Mouse (Mus musculus) midbrain, embryonic 16.5 days (tissue): ENCODE measurements around the gene Gm7271. TPM values are rescaled to one million over a fixed set of nuclear protein-coding genes. Genes with fewer than 3 reads are reported as not detected.
A peak's percentile ranks its signal among the peaks of the same experiment; 100 is the strongest.

Experiments used
- ATAC-seq: fragments of 200-750 bp; cut with Nextera tagmentation; 2 replicates; pipeline ENCODE4 v1.8.0; 2017; ENCODE audit warnings: moderate TSS enrichment
- H3K27ac ChIP-seq: fragments of 300-500 bp; sonication (generic); 2 replicates; pipeline ENCODE4 v1.5.1; 2014; ENCODE audit warnings: mild to moderate bottlenecking, low read length, mixed read lengths
- H3K27me3 ChIP-seq: fragments of 300-500 bp; sonication (generic); 2 replicates; pipeline ENCODE4 v1.6.1; 2014; ENCODE audit warnings: low read depth, low read length, mixed read lengths; ENCODE audit not compliant: control insufficient read depth, insufficient read depth
- H3K36me3 ChIP-seq: fragments of 300-500 bp; sonication (generic); 2 replicates; pipeline ENCODE4 v1.6.1; 2014; ENCODE audit warnings: mild to moderate bottlenecking, low read length, moderate library complexity, mixed read lengths; ENCODE audit not compliant: control insufficient read depth, insufficient read depth
- H3K4me1 ChIP-seq: fragments of 300-500 bp; sonication (generic); 2 replicates; pipeline ENCODE4 v1.6.1; 2014; ENCODE audit warnings: mild to moderate bottlenecking, low read length, mixed read lengths; ENCODE audit not compliant: control insufficient read depth, insufficient read depth
- H3K4me2 ChIP-seq: fragments of 300-500 bp; sonication (generic); 2 replicates; pipeline ENCODE4 v1.6.1; 2014; ENCODE audit warnings: mild to moderate bottlenecking, low read length, mixed read lengths
- H3K4me3 ChIP-seq: fragments of 300-500 bp; sonication (generic); 2 replicates; pipeline ENCODE4 v1.5.1; 2014; ENCODE audit warnings: low read depth, mild to moderate bottlenecking, low read length, moderate library complexity, mixed read lengths
- H3K9ac ChIP-seq: fragments of 300-500 bp; sonication (generic); 2 replicates; pipeline ENCODE4 v1.6.1; 2014; ENCODE audit warnings: low read depth, low read length, mixed read lengths
- H3K9me3 ChIP-seq: fragments of 300-500 bp; sonication (generic); replicated peaks from 2 replicates; pipeline ENCODE4 v1.6.1; 2014; ENCODE audit warnings: mild to moderate bottlenecking, low read length, mixed read lengths; ENCODE audit not compliant: control insufficient read depth, poor library complexity, severe bottlenecking
- WGBS: fragments of 180-500 bp; shearing (Covaris S2); extraction: QIAGEN DNeasy Blood & Tissue Kit; methylation state at CpG from one replicate; pipeline ENCODE4 v1.1.7; 2014; 5-methylcytosine and 5-hydroxymethylcytosine counted together
- polyA plus RNA-seq: library from polyadenylated mRNA; unstranded; fragments of >200 nt; fragmentation: Nextera tagmentation; extraction: Ambion mirVana; gene quantifications from 2 replicates; pipeline ENCODE4 v1.2.1, GENCODE M21; 2015

The Gm7271 gene
- polyA plus RNA-seq, 1 experiment from 2014 or later: not detected

DNA sequence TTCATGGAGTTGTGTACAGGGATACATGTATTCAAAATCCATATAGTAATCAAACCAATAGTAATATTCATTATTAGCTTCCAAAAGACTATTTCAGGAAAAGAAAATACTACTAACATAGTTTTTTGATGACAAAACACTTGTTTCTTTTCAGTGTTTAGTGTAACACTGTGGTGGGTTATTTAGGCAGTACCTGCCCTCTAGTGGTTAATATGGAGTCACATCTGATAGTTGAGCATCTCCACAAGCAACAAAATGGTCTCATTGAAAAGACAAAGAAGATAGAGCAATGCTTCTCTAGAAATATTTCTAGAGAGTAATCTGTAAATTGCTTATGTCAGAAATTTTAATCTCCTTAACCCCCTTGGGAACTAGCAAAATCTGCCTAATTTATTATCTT is 57.0 kb downstream of the Gm7271 start:
- Histone ChIP-seq H3K9me3 (no peaks in the 10 kb centered on the region), H3K4me2 (no peak overlapping the region), H3K27ac (no peak overlapping the region), H3K4me3 (no peak overlapping the region), H3K27me3 (no peaks in the 10 kb centered on the region), H3K4me1 (no peaks in the 10 kb centered on the region), H3K9ac (no peak overlapping the region), H3K36me3 (peaks cover 26% of the 10 kb centered on the region)
- 0 out of 2 replicates have a peak, but pooled peaks have one; percentile 66 for ATAC-seq

DNA sequence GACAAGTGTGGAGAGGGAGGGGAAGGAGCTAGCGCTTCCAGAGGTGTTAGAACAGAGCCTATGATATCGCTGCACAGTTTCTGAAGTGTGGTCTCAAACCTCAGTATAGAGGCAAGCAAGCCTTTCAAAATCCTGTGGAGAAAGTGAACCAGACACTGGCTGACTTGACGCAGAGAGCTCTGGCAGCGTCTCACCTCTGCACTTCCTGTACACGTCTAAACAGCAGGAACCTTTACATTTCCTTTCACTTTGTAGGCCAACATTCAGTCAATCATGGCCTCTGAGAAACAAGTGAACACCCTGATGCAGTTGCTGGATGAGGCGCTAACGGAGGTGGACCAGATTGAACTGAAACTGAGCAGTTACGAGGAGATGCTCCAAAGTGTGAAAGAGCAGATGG is 59.4 kb downstream of the Gm7271 start:
- H3K36me3 ChIP-seq: peaks cover 22% of the 10 kb centered on the region

GRCm38 (mm10) chr5:76550426-76550825 is 66.6 kb downstream of the Gm7271 start:
- no peaks in the 10 kb centered on the region for H3K27me3 ChIP-seq
- H3K4me1 ChIP-seq: no peaks in the 10 kb centered on the region
- H3K9ac ChIP-seq: no peak overlapping the region
- 96% methylated on average over 8 of the region's 8 CpGs for WGBS
- H3K4me2 ChIP-seq: no peak overlapping the region
- ATAC-seq: no peak
- no peaks in the 10 kb centered on the region for H3K9me3 ChIP-seq
- no peak overlapping the region for H3K27ac ChIP-seq
- peaks cover 21% of the 10 kb centered on the region for H3K36me3 ChIP-seq
- no peak overlapping the region for H3K4me3 ChIP-seq

More for the DNA sequence above, 59.4 kb downstream of the Gm7271 start:
- 93% methylated on average over 8 of the region's 8 CpGs for WGBS
- no peaks in the 10 kb centered on the region for H3K9me3 ChIP-seq
- H3K4me1 ChIP-seq: no peaks in the 10 kb centered on the region
- no peak overlapping the region for H3K4me2 ChIP-seq
- ATAC-seq: no peak
- H3K9ac ChIP-seq: no peak overlapping the region
- no peaks in the 10 kb centered on the region for H3K27me3 ChIP-seq
- no peak overlapping the region for H3K27ac ChIP-seq
- no peak overlapping the region for H3K4me3 ChIP-seq

- Histone ChIP-seq H3K4me1 (no peaks in the 10 kb centered on the region), H3K4me2 (no peak overlapping the region), H3K9me3 (no peaks in the 10 kb centered on the region), H3K27me3 (no peaks in the 10 kb centered on the region), H3K27ac (no peak overlapping the region), H3K9ac (no peak overlapping the region), H3K36me3 (peaks cover 50% of the 10 kb centered on the region), H3K4me3 (no peak overlapping the region)
- ATAC-seq: no peak
- WGBS: 34% methylated on average over 3 of the region's 3 CpGs
These were observed 81.5 kb downstream of the Gm7271 start for GRCm38 (mm10) chr5:76565321-76565720.

Other genes starting within 250 kb of the Gm7271 start
- 13.4 and 15.1 TPM in 2 replicates for gene Clock, start 179.2 kb upstream of the Gm7271 start, polyA plus RNA-seq
- not detected in 2 replicates for gene Pdcl2, start 152.9 kb upstream of the Gm7271 start, polyA plus RNA-seq
- gene Nmu, start 120.3 kb upstream of the Gm7271 start, polyA plus RNA-seq: 0.35 TPM in 1 of 2 replicates, not detected in the other
- 59.4 and 61.5 TPM in 2 replicates for gene Exoc1, start 45.3 kb downstream of the Gm7271 start, polyA plus RNA-seq
- gene Cep135, start 104.7 kb downstream of the Gm7271 start, polyA plus RNA-seq: 3.3 and 3.6 TPM in 2 replicates
- 58.3 and 74.4 TPM in 2 replicates for gene C530008M17Rik, start 172.5 kb downstream of the Gm7271 start, polyA plus RNA-seq